In the genomic region with DNA sequence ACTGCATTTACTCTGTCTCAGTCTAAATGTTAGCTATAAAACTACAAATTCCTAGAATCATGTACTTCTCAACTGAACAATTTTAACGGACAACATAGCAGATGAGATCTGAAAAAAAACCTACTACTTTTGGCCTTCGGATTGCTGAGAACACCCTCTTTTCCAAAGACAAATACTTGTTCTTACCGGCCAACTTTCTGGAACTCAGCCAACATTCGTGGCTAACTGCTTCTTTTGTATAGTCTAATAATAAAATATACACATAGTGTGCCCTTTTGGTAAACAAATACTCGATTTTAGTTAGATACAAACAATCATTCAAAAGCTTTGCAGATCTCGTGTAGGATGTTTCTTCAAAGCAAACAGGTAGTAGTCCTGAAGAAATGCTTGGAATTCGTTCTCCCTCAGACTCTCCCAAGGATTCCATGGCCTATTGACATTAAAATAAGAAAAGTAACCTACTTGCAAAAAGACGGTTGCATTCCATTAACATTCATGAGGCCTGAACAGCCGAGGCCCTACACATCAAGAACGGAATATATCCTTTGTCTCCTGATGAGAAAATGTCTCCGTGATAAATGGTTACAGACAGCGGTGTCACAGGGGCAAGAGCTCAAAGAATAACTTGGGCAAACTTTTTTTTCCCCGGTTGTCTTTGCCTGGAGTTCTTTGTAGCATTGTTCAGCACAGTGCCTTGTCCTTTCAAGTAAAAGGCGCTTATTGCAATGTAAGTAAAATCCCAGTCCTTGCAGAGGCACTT, we compare ENCODE assay signal across 9 mouse cellular contexts. TPM values are rescaled to one million over a fixed set of nuclear protein-coding genes. Genes with fewer than 3 reads are reported as not detected.
DNase-seq lines count a peak whose midpoint lies in the region; ATAC-seq and TF ChIP-seq lines count a peak whose summit lies in the region.
"Had no signal": no experiment of that assay in that cellular context is flagged by ENCODE, and none has a peak within 500 bp of the region (broad histone marks: within the 10 kb centered on the region; RNA-seq: fewer than 3 reads in every experiment).

No protein-coding gene starts in this region.

- peak overlapping the region in 1 of 2 experiments; percentile 90; a peak in 2 of 4 replicates for H3K4me3 ChIP-seq in MEL (ENCODE audit: control insufficient read depth in 1 of 2, insufficient read depth in 1 of 2, low read depth in 2 of 2, low read length in 2 of 2)
- peak overlapping the region; percentile 87 for H3K4me3 ChIP-seq in hindbrain, embryonic 10.5 days
- H3K4me3 ChIP-seq in lung, postnatal 0 days (ENCODE audit: low read depth, low read length) = no peak overlapping the region

- H3K27me3 ChIP-seq in MEL (ENCODE audit: control insufficient read depth in 1 of 2, insufficient read depth in 2 of 2, low read length in 2 of 2) = no peaks in the 10 kb centered on the region
- H3K27me3 ChIP-seq in hindbrain, embryonic 10.5 days (ENCODE audit: insufficient read depth, poor library complexity, severe bottlenecking) = no peaks in the 10 kb centered on the region
- H3K27me3 ChIP-seq in lung, postnatal 0 days (replicated peaks; ENCODE audit: insufficient read depth, low read length) = no peaks in the 10 kb centered on the region

- peak overlapping the region; percentile 82; the same call in 1 of the 2 replicates for H3K9ac ChIP-seq in MEL (ENCODE audit: control insufficient read depth, low read depth, low read length, poor library complexity, severe bottlenecking)
- no peak overlapping the region for H3K9ac ChIP-seq in lung, postnatal 0 days (replicated peaks; ENCODE audit: low read depth)

- 0 out of 2 replicates have a peak overlapping the region, but pooled peaks have one; percentile 73 for H3K4me2 ChIP-seq in lung, postnatal 0 days (replicated peaks; ENCODE audit: low read depth, low read length)

- no peak for ATAC-seq in lung, postnatal 0 days
- no peak for ATAC-seq in megakaryocyte-erythroid progenitor cell, adult 5-6 weeks (replicated peaks; ENCODE audit: low FRiP score, low TSS enrichment, poor library complexity, severe bottlenecking)
- ATAC-seq in megakaryocyte progenitor cell, adult 5-6 weeks (replicated peaks; ENCODE audit: poor library complexity) = no peak

- no peak for TF ChIP-seq CTCF in MEL (IDR thresholded peaks at IDR 0.05 in 2 of 3, conservative IDR thresholded peaks at IDR 0.05 in 1 of 3; ENCODE audit: control insufficient read depth in 1 of 3, insufficient read depth in 1 of 3, low read depth in 2 of 3, low read length in 3 of 3, poor library complexity in 1 of 3, severe bottlenecking in 1 of 3)
- no peak for TF ChIP-seq CTCF in lung, postnatal 0 days (IDR thresholded peaks at IDR 0.05)

- peaks cover 0 to 7% of the 10 kb centered on the region in 2 experiments; a peak in 1 of 4 replicates for H3K4me1 ChIP-seq in MEL (ENCODE audit: control insufficient read depth in 1 of 2, insufficient read depth in 2 of 2, low read length in 2 of 2)
- H3K4me1 ChIP-seq in hindbrain, embryonic 10.5 days (replicated peaks) = peaks cover 30% of the 10 kb centered on the region
- H3K4me1 ChIP-seq in lung, postnatal 0 days (ENCODE audit: insufficient read depth, low read depth, low read length) = peaks cover 2% of the 10 kb centered on the region; the same call in 1 of the 2 replicates

- TF ChIP-seq RAD21 in MEL (IDR thresholded peaks at IDR 0.05; ENCODE audit: low read depth, low read length) = no peak

- no peak for TF ChIP-seq POLR2A in MEL (IDR thresholded peaks at IDR 0.05; ENCODE audit: control insufficient read depth in 1 of 2, insufficient read depth in 1 of 2, low read depth in 1 of 2, low read length in 2 of 2, poor library complexity in 1 of 2)

- H3K36me3 ChIP-seq in MEL (ENCODE audit: control insufficient read depth in 1 of 2, insufficient read depth in 2 of 2, low read length in 2 of 2) = peaks cover 0 to 14% of the 10 kb centered on the region in 2 experiments; a peak in 2 of 4 replicates
- H3K36me3 ChIP-seq in hindbrain, embryonic 10.5 days = peaks cover 9% of the 10 kb centered on the region
- no peaks in the 10 kb centered on the region for H3K36me3 ChIP-seq in lung, postnatal 0 days (ENCODE audit: insufficient read depth, low read length)

- peaks cover 9% of the 10 kb centered on the region for H3K79me2 ChIP-seq in MEL (ENCODE audit: control insufficient read depth, insufficient read depth, low read length, poor library complexity)

- no peak for TF ChIP-seq EP300 in MEL (IDR thresholded peaks at IDR 0.05; ENCODE audit: low read depth in 1 of 2, low read length in 2 of 2)
- TF ChIP-seq EP300 in lung, postnatal 0 days (IDR thresholded peaks at IDR 0.05) = no peak

- WGBS in hindbrain, embryonic 10.5 days = 15% methylated on average over 14 of the region's 14 CpGs
- 20% methylated on average over 14 of the region's 14 CpGs for WGBS in lung, postnatal 0 days

- H3K27ac ChIP-seq in MEL (ENCODE audit: control insufficient read depth, low read depth, low read length) = no peak overlapping the region
- peak overlapping the region; percentile 95 for H3K27ac ChIP-seq in hindbrain, embryonic 10.5 days
- H3K27ac ChIP-seq in lung, postnatal 0 days (ENCODE audit: low read length) = 0 out of 2 replicates have a peak overlapping the region, but pooled peaks have one; percentile 32

- DNase-seq in adrenal gland, postnatal 14 days = peak; percentile 30
- DNase-seq in adrenal gland, adult 8-10 months = no peak
- peak; percentile 19 for DNase-seq in MEL (ENCODE audit: low read depth, low spot score)
- DNase-seq in hindbrain, embryonic 10.5 days (ENCODE audit: low spot score) = peak; percentile 63
- DNase-seq in lung, postnatal 0 days (ENCODE audit: low spot score) = peak; percentile 42
- DNase-seq in layer of hippocampus, adult 9-11 months = no peak

- H3K9me3 ChIP-seq in MEL (replicated peaks; ENCODE audit: insufficient read depth, low read length) = no peaks in the 10 kb centered on the region
- H3K9me3 ChIP-seq in hindbrain, embryonic 10.5 days = no peaks in the 10 kb centered on the region
- H3K9me3 ChIP-seq in lung, postnatal 0 days (ENCODE audit: low read length) = no peaks in the 10 kb centered on the region

TF ChIP-seq in MEL, 35 proteins besides CTCF, POLR2A, EP300 and RAD21 (continues in another document):
- TF ChIP-seq USF1 (IDR thresholded peaks at IDR 0.05; ENCODE audit: low read depth, low read length) = no peak
- TF ChIP-seq KAT2A (conservative IDR thresholded peaks at IDR 0.05; ENCODE audit: low read depth, low read length) = no peak
- TF ChIP-seq JUND (IDR thresholded peaks at IDR 0.05; ENCODE audit: low read depth, low read length) = no peak

RNA-seq across cellular contexts. Expression of a gene that starts 1.2 kb away (rescaled TPM):
- 25.9 and 27.9 TPM in 2 replicates for total RNA-seq in adrenal gland, postnatal 14 days (2021)
- total RNA-seq in adrenal gland, adult 8-10 months (2022) = 10 to 100 TPM; 18.7 to 28.7 (median 21.8) TPM
- total RNA-seq in MEL (2012; rRNA removed) = 12.2 and 12.5 TPM in 2 replicates
- 1 to 10 TPM in 1 of 2 experiments, not detected in 1; 7.1 TPM for polyA plus RNA-seq in MEL (2012; ENCODE audit: insufficient read depth in 1 of 2, insufficient read length in 2 of 2, low read depth in 1 of 2, low replicate concordance in 2 of 2, missing spikeins in 1 of 2)
- 23.1 and 25.9 TPM in 2 replicates for polyA plus RNA-seq in hindbrain, embryonic 10.5 days (2016; fragmentation: Nextera tagmentation; extraction: Ambion mirVana)
- polyA plus RNA-seq in lung, postnatal 0 days (2015; fragmentation: Nextera tagmentation; extraction: Ambion mirVana) = 19.3 and 20.0 TPM in 2 replicates
- 13.7 and 21.5 TPM in 2 replicates for total RNA-seq in megakaryocyte-erythroid progenitor cell, adult 5-6 weeks (2014; fragmentation: Nextera tagmentation)
- 29.1 and 31.8 TPM in 2 replicates for total RNA-seq in megakaryocyte-erythroid progenitor cell, adult 5-6 weeks (2017)
- total RNA-seq in megakaryocyte progenitor cell, adult 5-6 weeks (2015) = 21.0 and 24.8 TPM in 2 replicates
- total RNA-seq in megakaryocyte progenitor cell, adult 5-6 weeks (2017) = 13.5 and 17.7 TPM in 2 replicates

RNA-seq across cellular contexts. Expression of a gene that starts 23.3 kb away (rescaled TPM):
- 1.5 and 1.9 TPM in 2 replicates for total RNA-seq in adrenal gland, postnatal 14 days (2021)
- total RNA-seq in adrenal gland, adult 8-10 months (2022) = 1 to 10 TPM; 1.6 to 2.9 (median 1.7) TPM
- 5.6 and 5.8 TPM in 2 replicates for total RNA-seq in MEL (2012; rRNA removed)
- 1 to 10 TPM in 1 of 2 experiments, not detected in 1; 5.8 TPM for polyA plus RNA-seq in MEL (2012; ENCODE audit: insufficient read depth in 1 of 2, insufficient read length in 2 of 2, low read depth in 1 of 2, low replicate concordance in 2 of 2, missing spikeins in 1 of 2)
- polyA plus RNA-seq in hindbrain, embryonic 10.5 days (2016; fragmentation: Nextera tagmentation; extraction: Ambion mirVana) = 45.3 and 45.6 TPM in 2 replicates
- polyA plus RNA-seq in lung, postnatal 0 days (2015; fragmentation: Nextera tagmentation; extraction: Ambion mirVana) = 2.0 and 2.2 TPM in 2 replicates
- total RNA-seq in megakaryocyte-erythroid progenitor cell, adult 5-6 weeks (2014; fragmentation: Nextera tagmentation) = not detected in 2 replicates
- not detected in 2 replicates for total RNA-seq in megakaryocyte-erythroid progenitor cell, adult 5-6 weeks (2017)
- not detected in 2 replicates for total RNA-seq in megakaryocyte progenitor cell, adult 5-6 weeks (2015)
- not detected in 2 replicates for total RNA-seq in megakaryocyte progenitor cell, adult 5-6 weeks (2017)
- total RNA-seq: common myeloid progenitor, adult 5-6 weeks had no signal

RNA-seq across cellular contexts. Expression of a gene that starts 54.5 kb away (rescaled TPM):
- 4.0 and 5.1 TPM in 2 replicates for total RNA-seq in adrenal gland, postnatal 14 days (2021)
- 10 to 100 TPM in 1 of 4 experiments, 1 to 10 TPM in 3; 5.9 to 11.1 (median 8.4) TPM for total RNA-seq in adrenal gland, adult 8-10 months (2022)
- 26.2 and 26.4 TPM in 2 replicates for total RNA-seq in MEL (2012; rRNA removed)
- polyA plus RNA-seq in MEL (2012; ENCODE audit: insufficient read depth in 1 of 2, insufficient read length in 2 of 2, low read depth in 1 of 2, low replicate concordance in 2 of 2, missing spikeins in 1 of 2) = 10 to 100 TPM; 36.8 to 79.4 TPM
- polyA plus RNA-seq in hindbrain, embryonic 10.5 days (2016; fragmentation: Nextera tagmentation; extraction: Ambion mirVana) = 13.3 and 20.0 TPM in 2 replicates
- polyA plus RNA-seq in lung, postnatal 0 days (2015; fragmentation: Nextera tagmentation; extraction: Ambion mirVana) = 5.1 and 5.2 TPM in 2 replicates
- 28.5 and 38.2 TPM in 2 replicates for total RNA-seq in megakaryocyte-erythroid progenitor cell, adult 5-6 weeks (2014; fragmentation: Nextera tagmentation)
- total RNA-seq in megakaryocyte-erythroid progenitor cell, adult 5-6 weeks (2017) = 31.6 and 39.2 TPM in 2 replicates
- total RNA-seq in megakaryocyte progenitor cell, adult 5-6 weeks (2015) = 12.6 and 17.9 TPM in 2 replicates
- 24.9 and 34.4 TPM in 2 replicates for total RNA-seq in megakaryocyte progenitor cell, adult 5-6 weeks (2017)

RNA-seq across cellular contexts. Expression of a gene that starts 54.9 kb away (rescaled TPM):
- total RNA-seq in adrenal gland, postnatal 14 days (2021) = 6.8 and 8.1 TPM in 2 replicates
- total RNA-seq in adrenal gland, adult 8-10 months (2022) = 10 to 100 TPM; 12.2 to 19.5 (median 14.7) TPM
- total RNA-seq in MEL (2012; rRNA removed) = 0.58 and 0.78 TPM in 2 replicates
- 1 to 10 TPM in 1 of 2 experiments, not detected in 1; 1.2 TPM for polyA plus RNA-seq in MEL (2012; ENCODE audit: insufficient read depth in 1 of 2, insufficient read length in 2 of 2, low read depth in 1 of 2, low replicate concordance in 2 of 2, missing spikeins in 1 of 2)
- polyA plus RNA-seq in hindbrain, embryonic 10.5 days (2016; fragmentation: Nextera tagmentation; extraction: Ambion mirVana) = 4.9 and 5.9 TPM in 2 replicates
- 5.6 and 6.5 TPM in 2 replicates for polyA plus RNA-seq in lung, postnatal 0 days (2015; fragmentation: Nextera tagmentation; extraction: Ambion mirVana)
- total RNA-seq in megakaryocyte-erythroid progenitor cell, adult 5-6 weeks (2014; fragmentation: Nextera tagmentation) = 3.4 and 9.1 TPM in 2 replicates
- total RNA-seq in megakaryocyte-erythroid progenitor cell, adult 5-6 weeks (2017) = 2.4 and 4.3 TPM in 2 replicates
- total RNA-seq in megakaryocyte progenitor cell, adult 5-6 weeks (2015) = 3.8 and 4.9 TPM in 2 replicates
- 2.3 and 4.1 TPM in 2 replicates for total RNA-seq in megakaryocyte progenitor cell, adult 5-6 weeks (2017)

Comparison
In these comparisons a context has a peak if more than half of its experiments do, and no peak if none do; other contexts are left out.
1. DNase-seq: peak in adrenal gland, postnatal 14 days (single experiment), MEL (single experiment), hindbrain, embryonic 10.5 days (single experiment) and lung, postnatal 0 days (single experiment); none in adrenal gland, adult 8-10 months (single experiment) and layer of hippocampus, adult 9-11 months (single experiment).